In the genomic region with DNA sequence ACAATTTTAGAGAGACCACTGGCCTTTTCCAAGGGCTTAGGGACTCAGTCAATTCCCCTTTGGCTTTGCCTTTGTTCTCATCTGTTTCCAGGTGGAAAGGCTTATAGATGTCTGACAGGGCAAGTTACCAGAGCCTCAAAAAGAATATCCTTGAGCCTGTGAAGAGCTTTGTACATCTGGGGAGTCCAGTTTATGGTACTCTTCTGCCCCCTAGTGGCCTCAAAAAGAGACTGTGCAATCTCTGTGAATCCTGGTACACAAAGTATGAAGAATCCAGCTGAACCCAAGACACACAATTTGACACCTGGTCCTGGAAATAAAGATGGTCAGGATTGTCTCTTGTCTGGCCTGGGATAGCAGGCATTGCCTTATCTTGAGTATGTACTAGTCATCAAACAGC, we compare ENCODE assay signal across 11 mouse cellular contexts. TPM values are rescaled to one million over a fixed set of nuclear protein-coding genes. Genes with fewer than 3 reads are reported as not detected.
A peak's percentile ranks its signal among the peaks of the same experiment; 100 is the strongest.
DNase-seq lines count a peak whose midpoint lies in the region; ATAC-seq and TF ChIP-seq lines count a peak whose summit lies in the region.
"Had no signal": no experiment of that assay in that cellular context is flagged by ENCODE, and none has a peak within 500 bp of the region (broad histone marks: within the 10 kb centered on the region; RNA-seq: fewer than 3 reads in every experiment).

No protein-coding gene starts in this region.

- no peak overlapping the region for H3K9ac ChIP-seq in forebrain, postnatal 0 days
- H3K9ac ChIP-seq in forebrain, embryonic 13.5 days: no peak overlapping the region
- H3K9ac ChIP-seq in limb, embryonic 13.5 days: no peak overlapping the region
- H3K9ac ChIP-seq: stomach, embryonic 15.5 days had no signal

- H3K4me2 ChIP-seq in forebrain, postnatal 0 days (ENCODE audit: low read depth): no peak overlapping the region
- H3K4me2 ChIP-seq in forebrain, embryonic 13.5 days: no peak overlapping the region
- no peak overlapping the region for H3K4me2 ChIP-seq in limb, embryonic 13.5 days (replicated peaks)
- H3K4me2 ChIP-seq: stomach, embryonic 15.5 days had no signal

- TF ChIP-seq CTCF in forebrain, postnatal 0 days (IDR thresholded peaks at IDR 0.05; ENCODE audit: low read depth): peak; percentile 26; the same call in 1 of the 2 replicates

- H3K36me3 ChIP-seq in forebrain, postnatal 0 days (ENCODE audit: insufficient read depth): no peaks in the 10 kb centered on the region
- no peaks in the 10 kb centered on the region for H3K36me3 ChIP-seq in forebrain, embryonic 13.5 days (ENCODE audit: poor library complexity, severe bottlenecking)
- no peaks in the 10 kb centered on the region for H3K36me3 ChIP-seq in limb, embryonic 13.5 days
- H3K36me3 ChIP-seq: stomach, embryonic 15.5 days had no signal

- H3K4me1 ChIP-seq in forebrain, postnatal 0 days (ENCODE audit: insufficient read depth): no peaks in the 10 kb centered on the region
- H3K4me1 ChIP-seq in forebrain, embryonic 13.5 days: no peaks in the 10 kb centered on the region
- H3K4me1 ChIP-seq in limb, embryonic 13.5 days: no peaks in the 10 kb centered on the region
- H3K4me1 ChIP-seq: megakaryocyte, embryonic 14.5 days; stomach, embryonic 15.5 days had no signal

- no peak overlapping the region for H3K27ac ChIP-seq in forebrain, postnatal 0 days (ENCODE audit: low read depth, low read length)
- H3K27ac ChIP-seq in forebrain, embryonic 13.5 days: no peak overlapping the region
- H3K27ac ChIP-seq in limb, embryonic 13.5 days: no peak overlapping the region
- H3K27ac ChIP-seq: stomach, embryonic 15.5 days had no signal

- no peak for DNase-seq in forebrain, postnatal 0 days
- peak; percentile 1 for DNase-seq in A20 (ENCODE audit: low read depth, low spot score)
- peak; percentile 58 for DNase-seq in embryo, embryonic 10 days (ENCODE audit: low spot score)
- no peak for DNase-seq in thymus, postnatal 0 days (ENCODE audit: low spot score)
- no peak for DNase-seq in layer of hippocampus, adult 9-10 months (ENCODE audit: low spot score)

- H3K4me3 ChIP-seq in forebrain, postnatal 0 days (ENCODE audit: low read depth, low read length): no peak overlapping the region
- H3K4me3 ChIP-seq in forebrain, embryonic 13.5 days: no peak overlapping the region
- H3K4me3 ChIP-seq in limb, embryonic 13.5 days: no peak overlapping the region
- H3K4me3 ChIP-seq: megakaryocyte, embryonic 14.5 days; stomach, embryonic 15.5 days had no signal

- no peak for ATAC-seq in forebrain, postnatal 0 days
- ATAC-seq in forebrain, embryonic 13.5 days: no peak
- 0 out of 2 replicates have a peak, but pooled peaks have one; percentile 28 for ATAC-seq in limb, embryonic 13.5 days (ENCODE audit: low FRiP score, low read depth)
- ATAC-seq in granulocyte monocyte progenitor cell, adult 5-6 weeks (replicated peaks; ENCODE audit: poor library complexity, severe bottlenecking): no peak

- no peaks in the 10 kb centered on the region for H3K9me3 ChIP-seq in forebrain, postnatal 0 days (ENCODE audit: low read length)
- no peaks in the 10 kb centered on the region for H3K9me3 ChIP-seq in forebrain, embryonic 13.5 days (replicated peaks)
- no peaks in the 10 kb centered on the region for H3K9me3 ChIP-seq in limb, embryonic 13.5 days
- H3K9me3 ChIP-seq: megakaryocyte, embryonic 14.5 days; stomach, embryonic 15.5 days had no signal

- no peaks in the 10 kb centered on the region for H3K27me3 ChIP-seq in forebrain, postnatal 0 days (ENCODE audit: insufficient read depth, low read length)
- H3K27me3 ChIP-seq in forebrain, embryonic 13.5 days: no peaks in the 10 kb centered on the region
- no peaks in the 10 kb centered on the region for H3K27me3 ChIP-seq in limb, embryonic 13.5 days
- H3K27me3 ChIP-seq: megakaryocyte, embryonic 14.5 days; stomach, embryonic 15.5 days had no signal

RNA-seq across cellular contexts. Expression of gene Vmn2r76, which starts 34.8 kb away (rescaled TPM):
- total RNA-seq in forebrain, postnatal 0 days (2014; rRNA removed): not detected in 2 replicates
- not detected in 2 replicates for polyA plus RNA-seq in forebrain, postnatal 0 days (2015; fragmentation: Nextera tagmentation; extraction: Ambion mirVana)
- polyA plus RNA-seq in forebrain, embryonic 13.5 days (2015; fragmentation: Nextera tagmentation; extraction: Ambion mirVana): not detected in 2 replicates
- polyA plus RNA-seq in limb, embryonic 13.5 days (2015; fragmentation: Nextera tagmentation; extraction: Ambion mirVana): not detected in 2 replicates
- total RNA-seq in granulocyte monocyte progenitor cell, adult 5-6 weeks (2014; fragmentation: Nextera tagmentation): not detected in 2 replicates
- not detected in 2 replicates for total RNA-seq in granulocyte monocyte progenitor cell, adult 5-6 weeks (2017)
- not detected in 2 replicates for polyA plus RNA-seq in thymus, postnatal 0 days (2015; fragmentation: Nextera tagmentation; extraction: Ambion mirVana)
- total RNA-seq: hematopoietic stem cell, adult 5-6 weeks had no signal
- polyA plus RNA-seq: stomach, embryonic 15.5 days had no signal

RNA-seq across cellular contexts. Expression of gene Vmn2r75, which starts 39.8 kb away (rescaled TPM):
- total RNA-seq in forebrain, postnatal 0 days (2014; rRNA removed): not detected in 2 replicates
- polyA plus RNA-seq in forebrain, postnatal 0 days (2015; fragmentation: Nextera tagmentation; extraction: Ambion mirVana): not detected in 2 replicates
- not detected in 2 replicates for polyA plus RNA-seq in forebrain, embryonic 13.5 days (2015; fragmentation: Nextera tagmentation; extraction: Ambion mirVana)
- not detected in 2 replicates for polyA plus RNA-seq in limb, embryonic 13.5 days (2015; fragmentation: Nextera tagmentation; extraction: Ambion mirVana)
- total RNA-seq in granulocyte monocyte progenitor cell, adult 5-6 weeks (2014; fragmentation: Nextera tagmentation): not detected in 2 replicates
- total RNA-seq in granulocyte monocyte progenitor cell, adult 5-6 weeks (2017): not detected in 2 replicates
- polyA plus RNA-seq in thymus, postnatal 0 days (2015; fragmentation: Nextera tagmentation; extraction: Ambion mirVana): not detected in 2 replicates
- total RNA-seq: hematopoietic stem cell, adult 5-6 weeks had no signal
- polyA plus RNA-seq: stomach, embryonic 15.5 days had no signal

Comparison
In these comparisons a context has a peak if more than half of its experiments do, and no peak if none do; other contexts are left out.
1. DNase-seq: peak in A20 (single experiment) and embryo, embryonic 10 days (single experiment); none in forebrain, postnatal 0 days (single experiment), thymus, postnatal 0 days (single experiment) and layer of hippocampus, adult 9-10 months (single experiment).